Mouse (Mus musculus): ENCODE data around the gene Tmprss9. TPM values are rescaled to one million over a fixed set of nuclear protein-coding genes. Genes with fewer than 3 reads are reported as not detected.

Tmprss9 gene
- polyA plus RNA-seq, 1 experiment from 2014 or later, result 0.08 TPM

DNA sequence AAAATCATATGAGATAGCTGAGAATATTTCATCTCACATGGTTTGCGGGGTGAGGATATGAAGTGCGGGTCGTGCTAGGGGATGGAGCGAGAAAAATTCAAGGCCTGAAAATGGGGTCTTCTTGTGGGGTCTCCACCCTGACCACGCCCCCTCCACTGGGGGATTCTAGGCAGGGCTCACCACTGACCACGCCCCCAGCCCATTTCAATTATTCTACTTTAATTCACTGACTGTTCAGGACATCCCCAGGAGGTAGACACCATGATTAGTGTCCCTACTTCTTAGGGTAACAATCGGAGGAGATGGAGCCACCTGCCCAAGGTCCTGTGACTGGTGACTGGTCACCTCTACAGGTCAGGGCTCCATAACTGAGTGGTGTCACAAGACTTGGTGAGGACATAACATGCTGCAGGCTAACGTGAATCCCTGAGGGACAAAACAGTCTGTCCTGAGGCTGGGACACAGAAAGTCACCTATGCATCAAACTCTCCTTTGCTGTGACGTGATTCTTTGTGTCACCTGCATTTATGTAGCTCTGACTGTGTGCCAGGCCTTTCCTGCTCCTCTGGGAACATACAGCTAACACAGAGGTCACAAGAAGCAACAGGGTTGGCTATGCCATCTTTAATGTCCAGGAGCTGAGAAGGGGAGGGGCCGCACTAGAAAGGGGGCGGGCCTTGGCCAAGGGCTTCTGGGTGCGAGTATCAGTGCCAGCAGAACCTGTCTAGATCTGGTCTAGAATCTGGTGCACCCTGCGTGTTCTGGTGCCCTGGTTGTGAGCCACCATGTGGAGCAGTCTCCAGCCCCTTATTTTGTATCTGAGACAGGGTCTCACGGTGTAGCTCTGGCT lies 62.7 kb downstream of the Tmprss9 start:
- peaks cover 75% of the 10 kb centered on the region for H3K4me1 ChIP-seq (ENCODE audit: control insufficient read depth, insufficient read depth, low read length)
- H3K9me3 ChIP-seq (ENCODE audit: control insufficient read depth, low read length), result no peaks in the 10 kb centered on the region
- ATAC-seq (ENCODE audit: low FRiP score, low TSS enrichment), result no peak
- no peak overlapping the region for H3K4me2 ChIP-seq (replicated peaks; ENCODE audit: low read depth, low read length)
- H3K27ac ChIP-seq (ENCODE audit: low read depth, low read length), result no peak overlapping the region
- 46% methylated on average over 14 of the region's 14 CpGs for WGBS
- no peaks in the 10 kb centered on the region for H3K36me3 ChIP-seq (ENCODE audit: control insufficient read depth, insufficient read depth, low read length)
- no peak overlapping the region; the same call in 1 of the 2 replicates for H3K4me3 ChIP-seq (ENCODE audit: low read length)
- peaks cover 53% of the 10 kb centered on the region for H3K27me3 ChIP-seq (ENCODE audit: control insufficient read depth, insufficient read depth, low read length)
- H3K9ac ChIP-seq (ENCODE audit: low read depth, low read length), result no peak overlapping the region

GRCm38 (mm10) chr10:80935241-80935640 lies 63.6 kb downstream of the Tmprss9 start:
- WGBS, result 13% methylated on average over 3 of the region's 3 CpGs
- H3K9me3 ChIP-seq (ENCODE audit: control insufficient read depth, low read length), result no peaks in the 10 kb centered on the region
- H3K4me3 ChIP-seq (ENCODE audit: low read length), result no peak overlapping the region
- H3K27me3 ChIP-seq (ENCODE audit: control insufficient read depth, insufficient read depth, low read length), result peaks cover 53% of the 10 kb centered on the region
- H3K4me2 ChIP-seq (replicated peaks; ENCODE audit: low read depth, low read length), result no peak overlapping the region; the same call in 1 of the 2 replicates
- H3K36me3 ChIP-seq (ENCODE audit: control insufficient read depth, insufficient read depth, low read length), result no peaks in the 10 kb centered on the region
- H3K27ac ChIP-seq (ENCODE audit: low read depth, low read length), result no peak overlapping the region
- H3K9ac ChIP-seq (ENCODE audit: low read depth, low read length), result no peak overlapping the region
- H3K4me1 ChIP-seq (ENCODE audit: control insufficient read depth, insufficient read depth, low read length), result peaks cover 81% of the 10 kb centered on the region
- ATAC-seq (ENCODE audit: low FRiP score, low TSS enrichment), result no peak

DNA sequence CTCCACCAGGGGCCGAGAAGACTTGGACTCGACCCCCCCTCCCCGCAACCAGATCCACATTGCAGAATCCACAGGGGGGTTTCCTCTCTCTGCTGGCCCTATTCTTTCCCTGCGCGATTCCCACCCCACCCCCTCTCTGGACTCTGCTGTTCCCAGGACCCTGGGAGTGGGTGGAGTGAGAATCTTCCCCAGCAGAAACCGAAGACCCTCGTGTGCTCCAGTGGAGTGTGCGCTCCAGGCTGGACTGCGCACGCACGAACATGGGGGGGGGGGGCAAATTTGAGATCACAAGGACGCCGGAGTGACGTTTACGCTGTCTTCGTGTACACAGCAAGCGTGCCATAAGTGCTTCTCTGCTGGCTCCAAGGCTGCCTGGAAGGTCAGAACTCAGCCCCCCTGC lies 64.0 kb downstream of the Tmprss9 start:
- ATAC-seq (ENCODE audit: low FRiP score, low TSS enrichment), result no peak
- Histone ChIP-seq H3K4me1 (ENCODE audit: control insufficient read depth, insufficient read depth, low read length) (peaks cover 81% of the 10 kb centered on the region), H3K4me2 (replicated peaks; ENCODE audit: low read depth, low read length) (peak overlapping the region; percentile 62), H3K9me3 (ENCODE audit: control insufficient read depth, low read length) (no peaks in the 10 kb centered on the region), H3K9ac (ENCODE audit: low read depth, low read length) (peak overlapping the region; percentile 7; the same call in 1 of the 2 replicates), H3K27me3 (ENCODE audit: control insufficient read depth, insufficient read depth, low read length) (peaks cover 52% of the 10 kb centered on the region), H3K4me3 (ENCODE audit: low read length) (no peak overlapping the region), H3K36me3 (ENCODE audit: control insufficient read depth, insufficient read depth, low read length) (no peaks in the 10 kb centered on the region), H3K27ac (ENCODE audit: low read depth, low read length) (no peak overlapping the region)
- WGBS, result 10% methylated on average over 17 of the region's 17 CpGs

GRCm38 (mm10) chr10:80936135-80936809 lies 64.6 kb downstream of the Tmprss9 start:
- peaks cover 46% of the 10 kb centered on the region for H3K27me3 ChIP-seq (ENCODE audit: control insufficient read depth, insufficient read depth, low read length)
- 1% methylated on average over 33 of the region's 37 CpGs for WGBS
- H3K27ac ChIP-seq (ENCODE audit: low read depth, low read length), result no peak overlapping the region
- peak overlapping the region; percentile 35 for H3K4me3 ChIP-seq (ENCODE audit: low read length)
- H3K9ac ChIP-seq (ENCODE audit: low read depth, low read length), result peak overlapping the region; percentile 55
- H3K4me1 ChIP-seq (ENCODE audit: control insufficient read depth, insufficient read depth, low read length), result peaks cover 81% of the 10 kb centered on the region
- no peaks in the 10 kb centered on the region for H3K36me3 ChIP-seq (ENCODE audit: control insufficient read depth, insufficient read depth, low read length)
- ATAC-seq (ENCODE audit: low FRiP score, low TSS enrichment), result peak; percentile 25; the same call in 1 of the 2 replicates
- H3K4me2 ChIP-seq (replicated peaks; ENCODE audit: low read depth, low read length), result peak overlapping the region; percentile 62
- H3K9me3 ChIP-seq (ENCODE audit: control insufficient read depth, low read length), result no peaks in the 10 kb centered on the region

GRCm38 (mm10) chr10:80936810-80937164 lies 65.1 kb downstream of the Tmprss9 start:
- H3K4me3 ChIP-seq (ENCODE audit: low read length), result peak overlapping the region; percentile 35; the same call in 1 of the 2 replicates
- 18% methylated on average over 6 of the region's 6 CpGs for WGBS
- peak overlapping the region; percentile 62 for H3K4me2 ChIP-seq (replicated peaks; ENCODE audit: low read depth, low read length)
- no peaks in the 10 kb centered on the region for H3K9me3 ChIP-seq (ENCODE audit: control insufficient read depth, low read length)
- H3K36me3 ChIP-seq (ENCODE audit: control insufficient read depth, insufficient read depth, low read length), result no peaks in the 10 kb centered on the region
- peak overlapping the region; percentile 45; the same call in 1 of the 2 replicates for H3K27ac ChIP-seq (ENCODE audit: low read depth, low read length)
- no peak for ATAC-seq (ENCODE audit: low FRiP score, low TSS enrichment)
- peaks cover 76% of the 10 kb centered on the region for H3K4me1 ChIP-seq (ENCODE audit: control insufficient read depth, insufficient read depth, low read length)
- H3K27me3 ChIP-seq (ENCODE audit: control insufficient read depth, insufficient read depth, low read length), result peaks cover 42% of the 10 kb centered on the region
- H3K9ac ChIP-seq (ENCODE audit: low read depth, low read length), result no peak overlapping the region

DNA sequence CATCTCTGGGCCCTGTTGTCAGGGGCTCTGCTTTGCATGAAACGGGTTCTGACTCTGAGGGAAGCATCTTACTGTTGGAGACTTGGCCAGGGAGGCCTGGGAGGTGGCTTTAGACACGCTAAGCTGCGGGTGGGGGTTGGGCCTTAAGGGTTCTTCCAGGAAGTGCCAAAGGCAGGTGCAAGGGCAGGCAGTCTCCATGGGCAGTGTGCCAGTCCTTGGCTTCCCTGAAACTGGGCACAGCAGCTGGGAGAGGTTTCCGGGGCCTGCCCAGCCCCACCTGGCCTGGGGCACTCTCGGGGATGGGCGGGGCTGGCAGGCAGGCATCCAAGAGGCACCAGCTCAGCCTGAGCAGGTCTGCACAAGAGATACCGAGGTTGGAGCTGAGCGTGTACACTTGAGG lies 66.0 kb downstream of the Tmprss9 start:
- 40% methylated on average over 8 of the region's 8 CpGs for WGBS

GRCm38 (mm10) chr10:80938831-80939550 lies 67.3 kb downstream of the Tmprss9 start:
- H3K4me2 ChIP-seq (replicated peaks; ENCODE audit: low read depth, low read length), result peak overlapping the region; percentile 72
- H3K4me1 ChIP-seq (ENCODE audit: control insufficient read depth, insufficient read depth, low read length), result peaks cover 63% of the 10 kb centered on the region
- no peaks in the 10 kb centered on the region for H3K9me3 ChIP-seq (ENCODE audit: control insufficient read depth, low read length)
- WGBS, result 8% methylated on average over 15 of the region's 15 CpGs
- peaks cover 20% of the 10 kb centered on the region for H3K27me3 ChIP-seq (ENCODE audit: control insufficient read depth, insufficient read depth, low read length)
- H3K36me3 ChIP-seq (ENCODE audit: control insufficient read depth, insufficient read depth, low read length), result no peaks in the 10 kb centered on the region
- no peak overlapping the region for H3K9ac ChIP-seq (ENCODE audit: low read depth, low read length)
- ATAC-seq (ENCODE audit: low FRiP score, low TSS enrichment), result peak; percentile 68
- peak overlapping the region; percentile 30 for H3K27ac ChIP-seq (ENCODE audit: low read depth, low read length)
- H3K4me3 ChIP-seq (ENCODE audit: low read length), result peak overlapping the region; percentile 36

More for the DNA sequence above, 66.0 kb downstream of the Tmprss9 start:
- H3K4me1 ChIP-seq (ENCODE audit: control insufficient read depth, insufficient read depth, low read length), result peaks cover 67% of the 10 kb centered on the region
- H3K9me3 ChIP-seq (ENCODE audit: control insufficient read depth, low read length), result no peaks in the 10 kb centered on the region
- H3K36me3 ChIP-seq (ENCODE audit: control insufficient read depth, insufficient read depth, low read length), result no peaks in the 10 kb centered on the region
- no peak overlapping the region for H3K4me3 ChIP-seq (ENCODE audit: low read length)
- ATAC-seq (ENCODE audit: low FRiP score, low TSS enrichment), result no peak
- no peak overlapping the region for H3K4me2 ChIP-seq (replicated peaks; ENCODE audit: low read depth, low read length)
- H3K27me3 ChIP-seq (ENCODE audit: control insufficient read depth, insufficient read depth, low read length), result peaks cover 33% of the 10 kb centered on the region
- peak overlapping the region; percentile 13; the same call in 1 of the 2 replicates for H3K27ac ChIP-seq (ENCODE audit: low read depth, low read length)
- no peak overlapping the region for H3K9ac ChIP-seq (ENCODE audit: low read depth, low read length)

DNA sequence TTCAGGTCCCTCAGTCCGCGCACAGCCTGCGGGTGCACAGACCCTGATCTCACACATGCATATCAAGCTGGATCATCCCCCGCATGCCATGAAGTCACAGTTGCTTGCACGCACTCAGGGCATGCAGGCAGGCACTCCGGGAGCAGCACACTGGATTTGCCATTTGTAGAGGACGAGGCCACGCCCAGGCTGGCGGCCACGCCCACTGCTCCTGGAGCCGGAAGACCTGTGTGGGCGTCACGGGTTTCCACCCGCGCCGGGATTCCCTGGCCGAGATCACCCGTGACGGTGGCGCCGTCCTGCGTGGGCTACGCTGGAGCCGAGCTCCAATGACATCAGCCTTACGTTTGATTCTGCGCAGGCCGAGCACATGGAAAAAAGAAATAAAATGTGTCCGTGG lies 68.0 kb downstream of the Tmprss9 start:
- Histone ChIP-seq H3K4me2 (replicated peaks; ENCODE audit: low read depth, low read length) (peak overlapping the region; percentile 72), H3K27me3 (ENCODE audit: control insufficient read depth, insufficient read depth, low read length) (peaks cover 13% of the 10 kb centered on the region), H3K36me3 (ENCODE audit: control insufficient read depth, insufficient read depth, low read length) (no peaks in the 10 kb centered on the region), H3K9ac (ENCODE audit: low read depth, low read length) (peak overlapping the region; percentile 51), H3K27ac (ENCODE audit: low read depth, low read length) (peak overlapping the region; percentile 30; the same call in 1 of the 2 replicates), H3K4me1 (ENCODE audit: control insufficient read depth, insufficient read depth, low read length) (peaks cover 62% of the 10 kb centered on the region), H3K9me3 (ENCODE audit: control insufficient read depth, low read length) (no peaks in the 10 kb centered on the region), H3K4me3 (ENCODE audit: low read length) (peak overlapping the region; percentile 36)
- ATAC-seq (ENCODE audit: low FRiP score, low TSS enrichment), result peak; percentile 67
- WGBS, result 2% methylated on average over 28 of the region's 28 CpGs
